Mouse (Mus musculus): Measurements from ENCODE around the gene Aldh2. TPM values are rescaled to one million over a fixed set of nuclear protein-coding genes. Genes with fewer than 3 reads are reported as not detected.

Aldh2 gene
- polyA plus RNA-seq, 1 experiment = 160 TPM

DNA sequence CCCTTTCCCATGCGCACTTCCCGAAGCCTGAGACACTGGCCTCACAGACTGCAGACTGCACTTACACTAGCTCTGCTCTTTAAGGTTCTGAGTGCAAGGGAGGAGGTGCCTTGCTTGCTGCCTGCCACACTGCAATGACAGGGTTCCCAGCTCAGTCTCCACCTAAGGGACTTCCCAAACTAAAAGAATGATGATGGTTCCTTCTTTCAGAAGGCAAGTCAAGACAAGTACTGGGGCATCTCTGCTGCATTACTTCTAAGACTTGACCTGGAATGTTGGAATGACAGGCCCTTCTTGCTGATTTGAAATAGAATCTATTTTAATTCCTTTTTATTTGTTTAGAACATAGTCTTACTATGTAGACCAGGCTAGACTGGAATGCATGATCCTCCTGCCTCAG is 56.0 kb downstream of the Aldh2 start:
- Histone ChIP-seq H3K36me3 (ENCODE audit: control insufficient read depth, insufficient read depth, low read length, poor library complexity, severe bottlenecking) (peaks cover 16% of the 10 kb centered on the region), H3K9ac (ENCODE audit: low read depth, poor library complexity, severe bottlenecking) (peak overlapping the region; percentile 1; the same call in 1 of the 2 replicates), H3K27ac (ENCODE audit: insufficient read depth, low read length) (peak overlapping the region; percentile 86), H3K4me3 (ENCODE audit: low read depth, low read length) (no peak overlapping the region), H3K9me3 (replicated peaks; ENCODE audit: control insufficient read depth, insufficient read depth, low read length, poor library complexity, severe bottlenecking) (no peaks in the 10 kb centered on the region), H3K4me1 (ENCODE audit: control insufficient read depth, insufficient read depth, low read length) (peaks cover 4% of the 10 kb centered on the region), H3K27me3 (ENCODE audit: control insufficient read depth, insufficient read depth, low read length, poor library complexity, severe bottlenecking) (no peaks in the 10 kb centered on the region)
- TF ChIP-seq EP300 (IDR thresholded peaks at IDR 0.05; ENCODE audit: insufficient read depth, low read depth, low read length) (no peak), CTCF (IDR thresholded peaks at IDR 0.05; ENCODE audit: low read depth, low read length) (no peak), POLR2A (IDR thresholded peaks at IDR 0.05; ENCODE audit: insufficient read depth, low read length) (no peak)

- Histone ChIP-seq H3K4me1 (ENCODE audit: control insufficient read depth, insufficient read depth, low read length) (peaks cover 4% of the 10 kb centered on the region), H3K27ac (ENCODE audit: insufficient read depth, low read length) (peak overlapping the region; percentile 86), H3K9ac (ENCODE audit: low read depth, poor library complexity, severe bottlenecking) (peak overlapping the region; percentile 1; the same call in 1 of the 2 replicates), H3K4me3 (ENCODE audit: low read depth, low read length) (no peak overlapping the region), H3K9me3 (replicated peaks; ENCODE audit: control insufficient read depth, insufficient read depth, low read length, poor library complexity, severe bottlenecking) (no peaks in the 10 kb centered on the region), H3K36me3 (ENCODE audit: control insufficient read depth, insufficient read depth, low read length, poor library complexity, severe bottlenecking) (peaks cover 16% of the 10 kb centered on the region), H3K27me3 (ENCODE audit: control insufficient read depth, insufficient read depth, low read length, poor library complexity, severe bottlenecking) (no peaks in the 10 kb centered on the region)
- no peak for TF ChIP-seq CTCF (IDR thresholded peaks at IDR 0.05; ENCODE audit: low read depth, low read length)
- TF ChIP-seq POLR2A (IDR thresholded peaks at IDR 0.05; ENCODE audit: insufficient read depth, low read length) = no peak
- TF ChIP-seq EP300 (IDR thresholded peaks at IDR 0.05; ENCODE audit: insufficient read depth, low read depth, low read length) = 0 out of 2 replicates have a peak, but pooled peaks have one; percentile 40
These were observed 56.6 kb downstream of the Aldh2 start for GRCm38 (mm10) chr5:121536921-121537555.

- H3K4me3 ChIP-seq (ENCODE audit: low read depth, low read length) = no peak overlapping the region
- H3K36me3 ChIP-seq (ENCODE audit: control insufficient read depth, insufficient read depth, low read length, poor library complexity, severe bottlenecking) = peaks cover 28% of the 10 kb centered on the region
- H3K9me3 ChIP-seq (replicated peaks; ENCODE audit: control insufficient read depth, insufficient read depth, low read length, poor library complexity, severe bottlenecking) = no peaks in the 10 kb centered on the region
- TF ChIP-seq CTCF (IDR thresholded peaks at IDR 0.05; ENCODE audit: low read depth, low read length) (no peak), POLR2A (IDR thresholded peaks at IDR 0.05; ENCODE audit: insufficient read depth, low read length) (no peak), EP300 (IDR thresholded peaks at IDR 0.05; ENCODE audit: insufficient read depth, low read depth, low read length) (no peak)
- peaks cover 4% of the 10 kb centered on the region for H3K4me1 ChIP-seq (ENCODE audit: control insufficient read depth, insufficient read depth, low read length)
- H3K27me3 ChIP-seq (ENCODE audit: control insufficient read depth, insufficient read depth, low read length, poor library complexity, severe bottlenecking) = no peaks in the 10 kb centered on the region
- no peak overlapping the region for H3K9ac ChIP-seq (ENCODE audit: low read depth, poor library complexity, severe bottlenecking)
- H3K27ac ChIP-seq (ENCODE audit: insufficient read depth, low read length) = no peak overlapping the region
These were observed 58.5 kb downstream of the Aldh2 start for GRCm38 (mm10) chr5:121535116-121535515.

DNA sequence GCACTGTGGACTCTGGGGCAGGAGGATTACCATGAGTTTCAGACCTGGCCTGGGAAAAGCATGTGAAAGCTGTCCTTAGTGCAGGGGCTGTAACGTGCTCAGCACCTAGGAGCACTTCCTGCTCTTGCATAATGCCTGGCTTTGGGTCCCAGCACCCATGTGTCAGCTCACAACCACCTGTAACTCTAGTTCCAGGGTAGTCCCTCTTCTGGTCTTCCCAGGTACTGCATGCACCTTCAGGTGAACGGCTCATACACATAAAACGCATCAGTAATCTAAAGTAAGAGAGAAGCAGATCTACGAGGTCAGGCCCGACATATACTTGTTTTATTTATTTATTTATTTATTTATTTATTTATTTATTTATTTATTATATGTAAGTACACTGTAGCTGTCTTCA is 59.1 kb downstream of the Aldh2 start:
- TF ChIP-seq POLR2A (IDR thresholded peaks at IDR 0.05; ENCODE audit: insufficient read depth, low read length) (no peak), CTCF (IDR thresholded peaks at IDR 0.05; ENCODE audit: low read depth, low read length) (peak; percentile 42)
- Histone ChIP-seq H3K4me3 (ENCODE audit: low read depth, low read length) (no peak overlapping the region), H3K36me3 (ENCODE audit: control insufficient read depth, insufficient read depth, low read length, poor library complexity, severe bottlenecking) (peaks cover 33% of the 10 kb centered on the region)

GRCm38 (mm10) chr5:121526961-121527360 is 66.7 kb downstream of the Aldh2 start:
- Histone ChIP-seq H3K9ac (ENCODE audit: low read depth, poor library complexity, severe bottlenecking) (no peak overlapping the region), H3K4me3 (ENCODE audit: low read depth, low read length) (no peak overlapping the region), H3K36me3 (ENCODE audit: control insufficient read depth, insufficient read depth, low read length, poor library complexity, severe bottlenecking) (peaks cover 53% of the 10 kb centered on the region), H3K27me3 (ENCODE audit: control insufficient read depth, insufficient read depth, low read length, poor library complexity, severe bottlenecking) (no peaks in the 10 kb centered on the region), H3K27ac (ENCODE audit: insufficient read depth, low read length) (no peak overlapping the region), H3K4me1 (ENCODE audit: control insufficient read depth, insufficient read depth, low read length) (no peaks in the 10 kb centered on the region), H3K9me3 (replicated peaks; ENCODE audit: control insufficient read depth, insufficient read depth, low read length, poor library complexity, severe bottlenecking) (no peaks in the 10 kb centered on the region)
- TF ChIP-seq EP300 (IDR thresholded peaks at IDR 0.05; ENCODE audit: insufficient read depth, low read depth, low read length) (no peak), POLR2A (IDR thresholded peaks at IDR 0.05; ENCODE audit: insufficient read depth, low read length) (no peak), CTCF (IDR thresholded peaks at IDR 0.05; ENCODE audit: low read depth, low read length) (no peak)

More for the DNA sequence above, 59.1 kb downstream of the Aldh2 start:
- Histone ChIP-seq H3K4me1 (ENCODE audit: control insufficient read depth, insufficient read depth, low read length) (peaks cover 4% of the 10 kb centered on the region), H3K27ac (ENCODE audit: insufficient read depth, low read length) (no peak overlapping the region), H3K9ac (ENCODE audit: low read depth, poor library complexity, severe bottlenecking) (no peak overlapping the region), H3K9me3 (replicated peaks; ENCODE audit: control insufficient read depth, insufficient read depth, low read length, poor library complexity, severe bottlenecking) (no peaks in the 10 kb centered on the region), H3K27me3 (ENCODE audit: control insufficient read depth, insufficient read depth, low read length, poor library complexity, severe bottlenecking) (no peaks in the 10 kb centered on the region)

- no peak overlapping the region for H3K9ac ChIP-seq (ENCODE audit: low read depth, poor library complexity, severe bottlenecking)
- no peaks in the 10 kb centered on the region for H3K9me3 ChIP-seq (replicated peaks; ENCODE audit: control insufficient read depth, insufficient read depth, low read length, poor library complexity, severe bottlenecking)
- TF ChIP-seq POLR2A (IDR thresholded peaks at IDR 0.05; ENCODE audit: insufficient read depth, low read length) (no peak), EP300 (IDR thresholded peaks at IDR 0.05; ENCODE audit: insufficient read depth, low read depth, low read length) (no peak), CTCF (IDR thresholded peaks at IDR 0.05; ENCODE audit: low read depth, low read length) (no peak)
- no peaks in the 10 kb centered on the region for H3K4me1 ChIP-seq (ENCODE audit: control insufficient read depth, insufficient read depth, low read length)
- H3K4me3 ChIP-seq (ENCODE audit: low read depth, low read length) = no peak overlapping the region
- H3K36me3 ChIP-seq (ENCODE audit: control insufficient read depth, insufficient read depth, low read length, poor library complexity, severe bottlenecking) = peaks cover 52% of the 10 kb centered on the region
- H3K27ac ChIP-seq (ENCODE audit: insufficient read depth, low read length) = no peak overlapping the region
- no peaks in the 10 kb centered on the region for H3K27me3 ChIP-seq (ENCODE audit: control insufficient read depth, insufficient read depth, low read length, poor library complexity, severe bottlenecking)
These were observed 67.1 kb downstream of the Aldh2 start for GRCm38 (mm10) chr5:121526526-121526925.
